Mouse (Mus musculus) lung, postnatal 36 days (tissue): Measurements from ENCODE around the gene Gm11444.
A peak's percentile ranks its signal among the peaks of the same experiment; 100 is the strongest.

Source experiments
- DNase-seq: peaks from one replicate; pipeline ENCODE4 v3.0.0; 2022; ENCODE audit warnings: mixed read lengths

Gm11444 gene

DNA sequence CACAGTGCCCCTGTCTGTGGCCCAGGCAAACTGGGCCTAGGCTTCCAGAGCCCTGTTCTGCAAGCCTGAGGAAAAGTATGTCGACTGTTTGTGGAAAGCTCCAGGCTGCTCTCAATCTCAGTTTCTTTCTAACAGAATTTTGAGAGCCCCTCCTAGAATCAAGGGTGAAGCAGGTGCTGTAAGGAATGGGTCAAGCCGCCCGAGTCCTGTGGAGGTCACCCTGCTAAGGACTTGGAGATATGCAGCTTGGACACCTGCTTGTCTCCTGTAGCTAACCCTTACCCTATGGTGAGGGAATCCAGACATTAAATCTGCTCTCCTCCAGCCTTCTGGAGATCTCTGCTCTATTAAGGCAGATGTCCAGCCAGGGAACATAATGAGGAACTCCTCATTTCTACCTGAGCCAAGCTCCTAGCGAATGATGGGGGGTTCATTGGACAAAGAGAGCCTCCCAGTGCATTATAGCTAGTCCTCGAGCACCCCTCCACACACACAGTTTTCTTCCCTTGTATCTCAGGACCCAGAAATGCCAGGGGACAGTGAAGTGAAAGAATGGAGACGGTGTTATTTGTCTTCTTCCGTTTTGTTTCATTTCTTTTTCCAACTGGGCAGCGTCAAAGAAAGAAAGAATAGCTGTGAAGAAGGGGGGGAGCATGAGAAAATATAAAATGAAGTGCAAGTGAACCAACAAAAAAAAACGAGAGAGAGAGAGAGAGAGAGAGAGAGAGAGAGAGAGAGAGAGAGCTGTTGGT, 15.0 kb downstream of the Gm11444 start:
- no peak for DNase-seq

DNA sequence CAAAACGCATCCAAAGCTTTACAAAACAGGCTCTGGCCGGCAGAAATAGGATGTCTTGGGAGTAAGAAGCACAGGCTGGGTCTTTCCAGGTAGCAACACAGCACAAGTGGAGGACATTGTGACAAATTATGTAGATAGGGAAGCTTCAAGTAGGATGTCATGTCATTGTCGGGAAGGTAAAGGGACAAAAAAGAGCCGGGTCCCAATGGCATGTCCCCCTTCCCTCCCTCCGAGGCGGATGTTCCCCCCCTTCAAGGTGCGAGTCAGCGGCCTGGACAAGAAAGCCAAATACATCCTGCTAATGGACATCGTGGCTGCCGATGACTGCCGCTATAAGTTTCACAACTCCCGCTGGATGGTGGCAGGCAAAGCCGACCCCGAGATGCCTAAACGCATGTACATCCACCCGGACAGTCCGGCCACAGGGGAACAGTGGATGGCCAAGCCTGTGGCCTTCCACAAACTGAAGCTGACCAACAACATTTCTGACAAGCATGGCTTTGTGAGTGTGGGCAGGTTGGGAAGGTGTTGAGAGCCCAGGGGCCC, 15.7 kb downstream of the Gm11444 start:
- DNase-seq: no peak

DNA sequence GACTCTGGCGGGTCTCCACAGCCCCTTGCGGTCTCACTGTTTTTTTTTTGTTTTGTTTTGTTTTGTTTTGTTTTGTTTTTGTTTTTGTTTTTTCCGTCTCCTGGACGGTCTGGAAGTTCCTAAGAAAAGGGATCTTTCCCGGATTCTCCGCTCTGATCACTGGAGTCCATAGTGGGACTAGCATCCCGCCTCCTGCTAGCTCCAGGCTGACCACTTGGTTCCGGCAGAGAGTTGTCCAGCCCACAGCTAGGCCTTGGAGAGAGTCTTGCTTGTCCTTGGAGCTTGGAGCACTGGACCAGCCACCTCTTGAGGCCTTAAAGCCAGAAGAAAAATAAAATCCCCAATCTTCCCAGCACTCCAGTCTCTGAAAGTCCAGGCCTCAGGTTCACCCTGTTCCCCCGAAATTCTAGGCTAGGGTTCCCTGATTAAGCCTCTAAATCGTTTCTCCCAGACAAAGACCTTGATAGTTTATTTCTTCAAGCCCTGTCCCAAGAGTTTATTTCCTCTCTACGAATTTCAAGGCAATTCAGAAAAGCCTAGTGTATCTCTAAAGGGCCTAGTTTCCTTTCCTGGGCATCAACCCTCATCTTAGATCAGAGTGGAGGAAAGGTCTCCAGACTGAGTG, 16.3 kb downstream of the Gm11444 start:
- no peak for DNase-seq

DNA sequence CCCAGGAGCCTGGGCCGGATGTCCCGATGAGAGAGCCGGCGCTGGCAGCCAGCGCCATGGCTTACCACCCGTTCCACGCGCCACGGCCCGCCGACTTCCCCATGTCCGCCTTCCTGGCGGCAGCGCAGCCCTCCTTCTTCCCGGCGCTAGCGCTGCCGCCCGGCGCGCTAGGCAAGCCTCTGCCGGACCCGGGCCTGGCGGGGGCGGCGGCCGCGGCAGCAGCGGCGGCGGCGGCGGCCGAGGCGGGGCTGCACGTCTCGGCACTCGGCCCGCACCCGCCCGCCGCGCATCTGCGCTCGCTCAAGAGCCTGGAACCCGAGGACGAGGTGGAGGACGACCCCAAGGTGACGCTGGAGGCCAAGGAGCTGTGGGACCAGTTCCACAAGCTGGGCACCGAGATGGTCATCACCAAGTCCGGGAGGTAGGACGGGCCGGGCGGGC, 17.0 kb downstream of the Gm11444 start:
- no peak for DNase-seq

DNA sequence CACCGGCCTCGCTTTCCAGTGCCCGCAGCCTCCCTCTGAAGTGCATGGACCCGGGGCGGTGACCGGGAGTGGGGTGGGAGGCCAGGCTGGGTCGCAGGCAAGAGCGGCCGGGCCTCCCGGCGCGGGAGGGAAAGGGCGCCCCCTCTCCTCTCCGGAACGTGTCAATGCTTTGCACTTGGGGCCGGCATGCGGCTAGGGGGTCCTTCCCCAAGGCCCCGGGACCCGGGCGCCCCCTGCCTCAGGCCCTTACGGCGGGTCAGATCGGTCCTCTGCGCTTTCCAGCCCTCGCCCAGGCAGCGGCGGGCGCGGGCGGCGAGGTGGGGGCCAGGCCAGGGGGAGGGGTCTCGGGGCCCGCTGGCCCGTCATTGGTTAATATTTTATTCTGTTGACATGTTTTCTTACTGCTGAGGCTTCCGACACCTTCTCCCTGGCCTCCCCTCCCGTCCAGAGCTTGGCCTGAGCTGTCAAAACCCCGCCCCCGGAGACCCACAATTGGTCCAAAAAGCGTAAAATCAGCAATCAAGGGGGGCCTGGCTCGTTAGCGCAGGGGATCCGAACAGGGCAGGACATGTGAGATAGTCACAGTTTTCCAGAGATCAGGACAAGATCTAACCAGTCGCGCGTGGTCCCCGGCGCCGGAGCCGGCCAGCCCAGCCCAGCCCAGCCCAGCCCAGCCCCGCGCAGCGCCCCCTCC, 17.8 kb downstream of the Gm11444 start, which contains the start of gene Tbx2:
TSS of gene Tbx2 (plus strand) at position 321 of the 694 bp plus-strand sequence.
- peak; percentile 92 for DNase-seq

DNA sequence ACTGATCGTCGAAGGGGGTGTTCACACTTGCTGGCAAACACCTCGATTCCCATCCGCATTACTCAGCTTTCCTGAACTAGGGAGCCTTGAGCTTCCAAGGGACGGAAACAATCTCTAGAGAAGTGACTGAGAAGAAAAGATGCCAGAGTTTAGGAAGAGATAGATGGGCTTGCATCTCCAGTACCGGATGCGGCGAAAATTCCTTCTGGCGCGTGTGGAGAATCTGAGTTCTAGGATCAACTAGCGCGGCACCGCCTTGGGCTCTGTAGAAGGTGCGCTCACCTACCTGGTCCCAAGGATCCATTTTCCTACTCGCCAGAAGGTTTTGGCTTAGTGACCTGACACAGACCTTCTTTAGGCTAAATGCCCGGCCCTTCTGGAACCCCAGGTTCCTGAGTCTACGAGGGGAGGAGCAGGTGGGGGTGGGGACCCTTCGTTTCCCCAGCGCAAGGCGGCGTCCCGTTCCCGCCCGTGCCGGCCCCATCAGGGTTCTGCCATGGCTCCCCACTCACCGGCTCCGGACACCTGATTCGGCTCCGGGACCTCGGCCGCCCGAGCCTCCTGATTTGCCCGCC, 18.4 kb downstream of the Gm11444 start:
- no peak for DNase-seq

DNA sequence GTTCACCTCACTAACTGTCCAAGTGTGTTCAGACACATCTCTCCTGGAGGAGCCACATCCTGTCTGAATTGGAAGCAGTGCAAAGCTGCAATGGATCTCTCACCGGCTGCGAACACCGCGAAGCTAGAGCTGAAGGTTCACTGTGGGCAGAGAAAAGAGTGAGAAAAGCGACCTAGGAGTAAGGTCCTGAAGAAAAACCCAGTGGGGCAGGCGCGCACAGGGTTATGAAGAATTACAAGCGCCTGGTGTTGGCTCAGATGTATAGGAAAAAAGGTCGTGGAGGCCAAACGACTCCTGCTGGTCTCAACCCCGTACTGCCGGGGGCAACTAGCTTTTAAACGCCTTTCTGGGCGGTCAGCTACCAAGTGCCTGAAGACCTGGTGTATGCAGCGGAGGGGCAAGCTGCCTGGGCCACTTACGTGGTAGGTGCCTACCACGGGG, 19.2 kb downstream of the Gm11444 start:
- DNase-seq: no peak

DNA sequence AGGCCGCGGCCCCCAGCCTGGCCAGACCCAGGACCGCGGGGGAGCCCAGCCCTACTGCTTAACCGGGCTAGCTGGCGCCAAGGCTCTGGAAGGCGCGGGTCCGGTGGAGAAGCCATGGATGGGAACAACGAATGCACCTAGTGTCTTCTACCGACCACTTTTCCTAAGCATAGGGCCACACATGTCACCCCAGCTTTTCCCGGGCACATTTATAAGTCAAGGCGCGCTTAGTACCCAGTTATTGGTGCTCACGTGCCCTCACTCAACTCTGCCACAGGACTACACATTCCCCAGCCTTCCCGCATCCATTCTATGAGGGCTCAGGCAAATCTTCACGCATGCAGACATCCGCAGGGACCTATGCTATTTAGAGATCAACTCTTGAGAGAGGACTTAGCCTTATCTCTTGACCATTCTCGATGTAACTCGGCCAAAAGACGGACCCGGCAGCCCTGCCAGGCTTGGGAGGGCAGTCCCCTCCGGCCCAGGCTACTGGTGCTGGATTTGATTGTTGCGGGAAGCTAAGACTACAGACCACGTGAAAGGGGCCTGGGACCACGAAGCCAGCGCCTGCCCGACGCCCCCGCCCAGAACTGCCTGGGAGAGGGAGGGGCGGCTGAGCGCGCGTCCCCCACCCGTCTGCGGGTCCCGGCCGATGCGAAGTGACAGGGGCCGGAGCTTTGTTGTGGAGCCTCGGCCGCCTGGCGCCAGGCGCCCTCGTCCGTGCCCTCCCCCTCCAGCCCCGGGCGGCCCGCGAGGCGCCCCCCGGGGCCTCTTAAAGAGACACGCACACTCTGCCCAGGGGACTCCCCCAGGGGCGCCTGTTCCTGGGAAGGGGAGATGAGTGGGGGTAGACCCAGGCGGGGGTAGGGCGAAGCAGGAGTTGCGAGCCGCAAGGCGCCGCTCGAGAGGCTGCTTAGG, 20.4 kb downstream of the Gm11444 start:
- DNase-seq: no peak

DNA sequence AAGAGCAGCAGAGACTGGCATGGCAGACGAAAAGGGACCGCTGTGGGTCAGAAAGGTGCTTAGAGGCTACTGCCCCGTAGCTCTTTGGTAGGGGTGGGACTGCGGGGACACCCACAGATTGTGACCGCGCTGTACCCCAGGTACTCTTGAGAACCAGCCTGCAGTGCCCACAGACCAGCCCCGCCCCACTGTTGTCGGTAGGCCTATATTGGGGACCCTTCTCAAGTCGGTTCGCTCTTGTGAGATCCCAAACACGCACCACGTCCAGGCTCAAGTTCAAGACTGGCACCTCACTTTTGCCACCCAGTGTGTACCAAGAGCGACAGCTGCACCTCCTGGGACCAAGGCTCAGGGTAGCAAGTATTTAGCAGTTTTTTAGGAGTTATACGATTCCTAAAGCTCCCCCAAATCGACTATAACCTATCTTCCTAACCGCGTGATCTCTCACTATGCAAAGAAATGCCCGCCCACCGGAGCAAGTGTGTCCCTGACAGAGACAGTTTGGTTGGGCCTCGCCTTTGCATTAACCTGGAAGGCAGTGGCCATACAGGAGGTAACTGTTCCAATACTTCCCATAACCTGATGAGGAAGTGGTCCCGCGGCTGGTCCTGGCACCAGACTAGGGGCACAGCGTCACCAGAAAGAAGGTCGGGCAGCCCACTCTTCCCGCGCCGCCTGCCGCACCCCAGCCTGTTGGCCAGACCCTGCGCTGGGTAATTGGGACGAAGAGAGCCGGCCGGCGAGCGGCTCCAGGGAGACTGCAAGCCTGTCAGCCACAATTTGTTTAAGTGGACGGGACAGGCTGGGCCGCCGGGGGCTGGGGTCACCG, 21.2 kb downstream of the Gm11444 start:
- no peak for DNase-seq

DNA sequence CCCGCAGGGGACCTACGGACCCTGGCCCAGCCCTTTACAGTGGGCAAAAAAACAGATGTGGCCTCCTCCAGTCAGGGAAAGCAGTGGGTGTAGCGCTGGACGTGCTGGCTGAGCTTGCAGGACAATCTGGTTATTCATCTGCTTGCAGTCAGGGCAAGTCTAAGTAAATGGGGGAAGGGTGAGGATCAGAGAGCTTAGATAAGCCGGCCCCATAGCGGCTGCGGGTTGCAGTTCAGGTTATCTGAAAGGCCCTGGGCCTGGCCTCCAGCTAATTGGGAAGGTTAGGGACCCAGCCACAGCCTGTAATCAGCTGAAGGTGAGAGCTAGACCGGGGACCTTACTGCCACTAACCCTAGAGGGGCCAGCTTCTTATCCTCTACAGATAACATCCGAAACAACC, 22.8 kb downstream of the Gm11444 start:
- no peak for DNase-seq

DNA sequence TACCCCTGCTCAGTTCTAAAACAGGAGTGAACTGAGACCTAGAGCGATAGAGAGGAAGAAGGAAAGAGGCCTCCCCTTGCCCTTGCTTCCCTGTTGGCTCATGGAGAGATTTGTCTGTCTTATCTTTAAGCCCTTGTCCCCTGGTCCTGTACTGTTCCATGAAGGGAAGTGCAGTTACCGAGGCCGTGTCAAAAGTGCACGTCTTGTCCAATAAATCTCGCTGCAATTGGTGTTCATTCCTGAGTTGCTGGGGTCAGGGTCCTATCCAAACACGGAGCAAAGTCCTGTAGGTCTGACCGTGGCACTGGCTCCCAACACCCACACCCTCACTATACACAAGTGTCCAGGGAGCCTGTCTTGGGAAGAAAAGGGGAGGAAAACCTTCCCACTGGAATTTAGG, 24.3 kb downstream of the Gm11444 start:
- no peak for DNase-seq

DNA sequence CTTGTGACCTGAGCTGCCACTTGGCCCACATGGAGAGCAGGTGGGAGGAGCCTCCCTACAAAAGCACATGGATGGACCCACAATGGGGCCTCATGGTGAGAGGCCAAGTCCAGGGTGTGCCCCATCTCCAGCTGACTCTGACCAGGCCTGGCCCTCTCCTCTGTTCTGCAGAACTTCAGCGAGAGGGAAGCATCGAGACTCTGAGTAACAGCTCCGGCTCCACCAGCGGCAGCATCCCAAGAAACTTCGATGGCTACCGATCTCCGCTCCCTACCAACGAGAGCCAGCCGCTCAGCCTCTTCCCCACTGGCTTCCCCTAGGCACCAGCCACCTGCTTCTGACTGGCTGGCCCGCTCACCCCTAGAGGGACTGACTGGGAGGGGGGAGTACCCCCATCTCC, 25.1 kb downstream of the Gm11444 start:
- no peak for DNase-seq

DNA sequence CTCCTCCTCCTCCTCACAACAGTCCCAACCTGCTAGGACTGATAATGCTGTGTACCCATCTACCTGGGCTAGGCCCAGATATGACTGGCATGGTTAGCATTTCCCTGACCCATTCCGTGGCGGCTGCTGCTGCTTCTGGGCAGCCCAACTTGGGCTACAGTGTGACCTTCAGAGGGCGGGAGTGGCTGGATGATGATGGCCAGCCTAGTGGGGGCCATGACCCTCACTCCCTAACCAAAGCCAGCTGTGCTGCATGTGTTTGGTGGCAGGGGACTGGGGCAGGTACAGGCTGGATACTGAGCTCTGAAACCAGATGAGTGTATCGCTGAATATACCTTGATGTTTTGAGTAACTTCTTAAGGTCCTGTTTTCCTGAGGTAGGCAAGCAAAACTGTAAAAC, 26.3 kb downstream of the Gm11444 start:
- DNase-seq: no peak

DNA sequence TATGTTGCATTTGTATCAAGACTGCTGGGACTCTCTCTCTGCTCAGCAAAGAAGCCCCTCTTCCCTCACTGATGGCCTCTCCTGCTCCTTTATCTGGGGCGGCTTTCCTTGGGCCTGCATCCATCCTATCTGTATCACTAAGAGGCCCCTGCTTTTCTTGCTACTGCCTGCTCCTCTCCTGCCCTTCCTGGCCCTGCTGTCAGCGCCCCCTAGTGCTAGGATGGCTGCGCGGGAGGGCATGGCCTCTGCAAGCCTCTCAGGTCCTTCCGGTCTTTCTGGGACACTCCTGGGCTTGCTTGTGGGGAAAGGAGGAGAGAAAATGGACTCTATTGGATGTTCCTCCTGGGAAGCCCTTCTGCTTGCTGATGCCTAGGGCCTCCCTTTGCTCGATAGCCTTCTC, 27.0 kb downstream of the Gm11444 start:
- peak; percentile 93 for DNase-seq

DNA sequence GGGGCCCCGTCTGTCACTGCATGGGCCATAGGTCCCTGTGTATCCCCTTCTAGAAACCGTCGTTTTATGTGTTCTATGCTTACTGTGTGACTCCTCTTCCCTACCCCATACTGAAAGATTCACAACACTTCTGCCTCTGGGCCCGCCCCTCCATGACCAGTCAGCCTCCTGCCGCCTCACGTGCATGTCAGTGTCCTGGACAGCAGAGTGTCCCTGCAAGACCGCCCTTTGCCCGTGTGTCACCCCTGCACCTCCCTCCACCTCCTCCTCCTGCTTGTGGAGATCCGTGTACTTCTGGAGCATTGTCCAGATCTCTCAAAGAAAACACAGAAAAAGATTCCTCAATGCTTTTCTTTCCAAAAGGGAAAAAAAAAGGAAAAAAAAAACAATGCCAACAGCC, 28.5 kb downstream of the Gm11444 start:
- no peak for DNase-seq

DNA sequence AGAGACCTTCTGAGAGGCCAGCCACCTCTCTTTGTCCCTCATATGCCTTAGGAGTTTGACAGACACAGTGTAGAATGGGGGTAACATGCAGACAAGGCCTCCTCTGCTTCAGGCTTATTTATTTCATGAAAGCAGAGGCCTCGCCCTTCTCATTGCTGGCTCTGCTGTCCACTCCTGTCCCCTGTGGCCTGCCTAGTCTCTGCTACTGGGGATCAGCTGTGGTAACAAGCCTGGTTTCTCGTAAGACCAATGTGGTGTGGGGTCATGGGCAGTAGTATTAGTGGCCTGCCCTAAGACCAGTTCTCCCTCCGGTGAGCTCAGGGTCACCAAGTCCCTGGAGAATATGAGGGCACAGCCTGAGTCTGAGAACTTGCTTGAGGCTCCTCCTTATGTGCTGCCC, 29.2 kb downstream of the Gm11444 start:
- no peak for DNase-seq

DNA sequence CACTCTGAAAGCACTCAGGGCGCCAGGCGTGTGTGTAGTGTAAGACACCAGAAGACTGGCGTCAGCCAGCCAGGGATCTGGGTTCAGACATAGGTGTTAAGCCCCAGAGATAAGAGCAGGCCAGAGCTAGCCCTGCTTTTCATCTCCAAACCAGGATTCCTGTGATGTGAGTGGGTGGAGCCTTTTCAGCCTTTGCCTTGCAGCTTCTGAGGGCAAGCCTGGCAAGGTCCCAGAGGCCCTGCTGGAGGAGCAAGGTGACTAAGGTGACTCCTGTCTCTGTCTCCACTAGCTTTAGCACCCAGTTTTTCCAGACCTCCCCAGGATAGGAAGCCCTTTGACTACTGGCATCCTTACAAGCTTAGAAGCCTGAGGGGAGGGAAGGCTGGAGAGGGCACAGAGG, 31.7 kb downstream of the Gm11444 start:
- DNase-seq: no peak

DNA sequence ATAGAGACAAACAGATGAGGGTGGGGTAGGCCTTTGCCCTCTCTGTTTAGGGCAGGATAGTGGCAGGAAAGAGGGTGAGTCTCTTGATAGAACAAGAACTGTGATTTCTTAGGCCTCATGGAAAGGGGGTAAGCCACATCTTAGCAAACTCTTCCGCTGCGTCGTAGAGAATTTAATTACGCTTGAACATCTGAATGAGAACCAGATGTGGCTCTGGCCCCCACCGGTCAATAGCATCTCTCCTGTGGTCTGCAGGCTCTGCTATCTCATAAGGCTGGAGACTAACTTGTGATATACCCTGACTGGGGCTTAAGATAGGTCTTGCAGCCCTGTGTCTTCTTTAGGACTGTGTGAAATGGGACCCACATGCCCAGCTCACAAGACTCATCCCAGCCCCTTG, 33.7 kb downstream of the Gm11444 start:
- no peak for DNase-seq

DNA sequence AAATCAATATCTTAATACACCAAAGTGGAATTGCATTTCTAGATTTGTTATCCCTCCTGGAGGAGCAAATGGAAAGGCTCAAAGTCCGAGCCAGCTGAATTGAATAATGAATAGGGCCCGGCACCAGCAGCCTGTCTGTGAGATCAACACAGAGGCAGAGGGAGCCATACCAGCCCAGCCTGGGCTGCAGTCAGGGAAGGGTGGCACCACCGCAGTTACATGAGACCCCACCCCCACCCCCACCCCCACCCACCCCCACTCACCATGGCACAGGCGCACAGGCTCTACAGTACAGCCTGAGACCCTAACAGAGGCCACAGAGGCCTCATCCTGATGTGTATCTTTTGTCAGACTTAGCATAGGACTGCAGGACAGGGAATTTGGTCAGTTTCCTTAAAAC, 35.5 kb downstream of the Gm11444 start:
- DNase-seq: no peak

DNA sequence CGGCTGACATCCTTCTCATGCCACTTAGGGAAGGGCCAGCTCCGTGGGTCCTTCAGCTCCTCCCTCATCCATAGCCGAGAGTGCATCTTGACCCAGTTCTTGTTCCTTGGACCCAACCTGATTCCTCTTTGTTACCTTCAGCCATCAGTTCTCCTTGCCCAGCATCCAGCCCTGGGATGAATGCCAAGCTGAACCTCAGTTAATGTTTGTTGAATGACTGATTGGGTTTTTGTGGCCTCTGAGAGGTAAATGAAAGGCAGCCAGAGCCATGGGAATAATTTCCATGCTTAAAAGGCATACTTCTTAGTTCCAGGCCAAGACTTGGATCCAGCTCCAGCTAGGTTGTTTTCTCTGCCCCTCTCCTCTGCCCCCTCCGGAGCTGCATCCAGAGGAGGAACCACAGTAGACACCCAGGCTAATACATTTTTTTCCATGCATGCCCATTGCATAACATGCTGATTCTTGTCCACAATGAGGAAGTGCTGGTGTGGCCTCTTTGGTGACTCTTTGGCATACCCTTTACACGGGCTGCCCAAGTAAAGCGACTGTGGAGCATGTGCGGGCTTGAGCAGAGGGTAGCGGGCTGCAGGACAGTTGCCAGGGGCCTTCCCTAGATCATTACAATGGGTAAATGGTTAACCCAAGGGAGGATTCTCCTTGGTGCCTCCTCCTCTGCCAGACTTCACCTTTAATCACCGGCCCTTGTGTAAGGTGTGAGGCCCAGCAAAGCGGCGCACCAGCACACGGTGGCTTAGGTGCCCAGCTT, 37.7 kb downstream of the Gm11444 start:
- peak; percentile 60 for DNase-seq
